Mouse (Mus musculus) erythroblast, embryonic 14.5 days (primary cell): Measurements from ENCODE around the gene Sebox.

Experiments
- GATA1 ChIP-seq: IDR thresholded peaks from 2 replicates; pipeline ENCODE4 v1.6.1; 2012; ENCODE audit warnings: low read length, inconsistent platforms, mixed read lengths
- TAL1 ChIP-seq: IDR thresholded peaks from 3 replicates; pipeline ENCODE4 v1.6.1; 2012; ENCODE audit warnings: low read length, inconsistent platforms, mixed read lengths

GRCm38 (mm10) chr11:78524838-78525237, 21.6 kb downstream of the Sebox start:
- TF ChIP-seq GATA1 (no peak), TAL1 (no peak)
